Mouse (Mus musculus) lung, adult 2 months (tissue): Measurements from ENCODE around the gene Afap1.

Experiments
- CTCF ChIP-seq: fragments of 200-500 bp; IDR thresholded peaks from 2 replicates; pipeline ENCODE4 v1.5.1; 2011; ENCODE audit warnings: mild to moderate bottlenecking, low read length, control low read depth; ENCODE audit not compliant: insufficient read depth
- POLR2A ChIP-seq: fragments of 200-500 bp; IDR thresholded peaks from 2 replicates; pipeline ENCODE4 v1.6.1; 2011; ENCODE audit warnings: low read depth, mild to moderate bottlenecking, control low read depth, low read length, borderline replicate concordance; ENCODE audit errors: extremely low read depth

DNA sequence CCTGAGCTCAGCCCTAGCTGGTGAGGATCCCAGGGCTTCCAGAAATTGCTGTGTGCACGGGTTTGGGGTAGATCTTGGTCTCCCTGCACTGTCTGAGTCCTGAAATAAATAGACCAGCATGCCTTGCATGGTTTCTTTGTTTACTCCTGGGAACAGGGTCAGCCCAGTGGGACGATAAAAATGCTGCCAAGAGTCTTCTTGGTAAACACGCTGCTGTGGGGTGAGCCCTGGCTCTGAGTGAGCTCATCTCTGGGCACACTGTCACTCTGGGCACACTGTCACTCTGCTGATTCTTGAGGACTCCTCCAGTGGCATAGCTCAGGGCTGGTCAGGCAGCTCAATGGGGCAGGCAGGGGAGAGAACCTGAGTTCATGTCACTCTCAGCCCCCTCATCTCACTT is 36.9 kb upstream of the Afap1 start:
- TF ChIP-seq POLR2A (no peak), CTCF (no peak)
